Mouse (Mus musculus) T-cell, adult 2 months (primary cell): ENCODE results near the gene Zan.
A peak's percentile ranks its signal among the peaks of the same experiment; 100 is the strongest.

Experiments
- DNase-seq: peaks from one replicate; pipeline ENCODE4 v3.0.0; 2022; ENCODE audit warnings: low spot score

The Zan gene

GRCm38 (mm10) chr5:137476964-137477363, at the start of gene Zan:
TSS of gene Zan (minus strand) at chr5:137477064.
- DNase-seq: no peak

DNA sequence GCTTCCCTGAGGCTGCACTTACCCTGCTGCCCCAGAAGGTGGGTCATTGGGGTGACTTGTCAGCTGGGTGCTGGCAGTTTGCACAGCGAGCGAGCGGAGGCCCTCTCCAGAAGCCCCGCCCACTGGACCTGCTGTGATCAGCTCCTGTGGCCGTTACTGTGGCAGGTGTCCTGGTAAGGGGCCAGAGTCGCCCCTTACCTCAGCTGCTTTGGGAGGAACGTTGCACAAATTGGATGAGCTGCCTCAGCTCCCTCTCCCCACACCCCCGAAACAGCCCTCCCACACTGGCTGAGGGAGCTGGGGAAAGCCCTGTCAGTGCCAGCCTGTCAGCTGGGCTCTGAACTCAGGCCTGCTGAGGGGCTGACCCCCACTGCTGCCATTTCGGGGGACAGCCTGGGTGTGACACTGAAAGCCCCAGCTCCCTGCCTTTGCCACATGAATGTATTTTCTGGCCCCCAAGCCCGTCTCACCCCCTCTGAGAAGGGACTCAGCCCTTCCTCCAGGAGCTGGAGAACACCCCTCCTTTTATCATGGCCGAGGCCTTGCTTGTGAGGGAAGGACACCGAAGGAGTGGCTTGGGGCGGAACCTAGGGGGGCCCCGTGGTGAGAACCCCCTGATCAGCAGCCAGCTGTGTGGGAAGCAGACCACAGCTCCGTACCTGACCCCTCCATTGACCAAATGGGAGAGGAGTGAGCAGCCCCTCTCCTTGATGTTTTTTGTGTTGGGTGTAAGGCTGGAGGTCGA, 49.5 kb upstream of the Zan start:
- no peak for DNase-seq

GRCm38 (mm10) chr5:137525511-137525910, 48.6 kb upstream of the Zan start:
- DNase-seq: no peak

GRCm38 (mm10) chr5:137524671-137525070, 47.8 kb upstream of the Zan start:
- no peak for DNase-seq

DNA sequence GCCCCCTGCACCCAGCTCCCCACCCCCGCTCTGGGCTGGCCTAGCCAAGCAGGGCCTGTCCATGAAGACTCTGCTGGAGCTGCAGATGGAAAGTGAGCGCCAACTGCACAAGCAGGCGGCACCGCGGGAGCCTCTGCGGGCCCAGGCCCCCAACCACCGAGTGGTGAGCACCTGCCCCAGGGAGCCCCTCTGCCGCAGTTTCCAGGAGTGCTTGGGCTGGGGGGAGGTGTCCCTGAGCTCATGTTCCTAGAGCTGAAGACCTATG, 47.3 kb upstream of the Zan start:
- DNase-seq: no peak

DNA sequence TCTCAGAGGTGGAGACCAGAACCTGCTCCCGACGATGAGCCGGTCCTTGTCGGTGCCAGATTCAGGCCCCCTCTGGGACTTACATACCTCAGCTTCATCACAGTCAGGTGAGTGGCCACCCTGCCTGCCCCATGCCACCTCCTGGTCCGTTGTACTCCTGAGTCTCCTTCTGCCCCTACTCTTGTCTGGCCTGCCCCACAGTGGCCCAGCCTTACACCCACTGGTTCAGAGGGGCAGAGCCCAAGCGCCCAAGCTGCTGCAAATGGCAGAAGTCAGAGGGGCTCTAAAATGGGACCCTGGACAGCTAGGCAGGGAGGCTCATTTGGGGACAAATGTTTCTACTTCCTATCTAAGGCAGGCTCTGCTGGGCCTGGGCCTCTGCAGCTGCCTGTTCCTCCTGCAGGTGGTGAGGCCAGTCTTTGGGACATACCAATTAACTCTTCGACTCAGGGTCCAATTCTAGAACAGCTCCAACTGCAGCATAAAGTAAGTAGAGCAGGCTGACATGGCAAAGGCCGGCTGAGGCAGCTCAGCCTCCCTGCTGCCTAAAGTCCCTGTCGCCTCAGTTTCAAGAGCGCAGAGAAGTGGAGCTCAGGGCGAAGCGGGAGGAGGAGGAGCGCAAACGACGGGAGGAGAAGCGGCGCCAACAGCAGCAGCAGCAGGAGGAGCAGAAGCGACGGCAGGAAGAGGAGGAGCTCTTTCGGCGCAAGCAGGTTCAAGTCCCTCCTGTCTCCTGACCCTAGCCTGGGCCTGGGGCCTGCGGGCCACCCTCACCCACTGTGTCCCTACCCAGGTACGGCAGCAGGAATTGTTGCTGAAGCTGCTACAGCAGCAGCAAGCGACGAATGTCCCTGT, 46.8 kb upstream of the Zan start:
- DNase-seq: no peak

GRCm38 (mm10) chr5:137522711-137523110, 45.8 kb upstream of the Zan start:
- DNase-seq: no peak

DNA sequence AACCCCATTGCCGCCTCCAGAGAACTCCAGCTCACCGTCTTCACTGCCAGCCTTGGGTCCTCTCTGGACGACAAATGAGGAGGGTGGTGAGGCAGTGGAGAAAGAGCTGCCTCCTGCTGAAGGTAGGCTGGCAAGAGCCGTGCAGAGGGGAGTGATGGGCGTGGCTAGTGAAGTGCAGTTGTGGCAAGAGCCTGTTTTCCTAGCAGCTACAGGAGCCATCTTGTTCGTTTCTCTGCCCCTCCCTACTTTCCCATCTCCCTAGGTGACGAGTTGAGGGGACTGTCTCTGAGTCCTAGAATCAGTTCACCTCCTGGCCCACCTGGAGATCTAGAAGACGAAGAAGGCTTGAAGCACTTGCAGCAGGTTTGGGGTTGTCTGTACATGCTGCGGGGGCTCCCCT, 45.0 kb upstream of the Zan start:
- no peak for DNase-seq

DNA sequence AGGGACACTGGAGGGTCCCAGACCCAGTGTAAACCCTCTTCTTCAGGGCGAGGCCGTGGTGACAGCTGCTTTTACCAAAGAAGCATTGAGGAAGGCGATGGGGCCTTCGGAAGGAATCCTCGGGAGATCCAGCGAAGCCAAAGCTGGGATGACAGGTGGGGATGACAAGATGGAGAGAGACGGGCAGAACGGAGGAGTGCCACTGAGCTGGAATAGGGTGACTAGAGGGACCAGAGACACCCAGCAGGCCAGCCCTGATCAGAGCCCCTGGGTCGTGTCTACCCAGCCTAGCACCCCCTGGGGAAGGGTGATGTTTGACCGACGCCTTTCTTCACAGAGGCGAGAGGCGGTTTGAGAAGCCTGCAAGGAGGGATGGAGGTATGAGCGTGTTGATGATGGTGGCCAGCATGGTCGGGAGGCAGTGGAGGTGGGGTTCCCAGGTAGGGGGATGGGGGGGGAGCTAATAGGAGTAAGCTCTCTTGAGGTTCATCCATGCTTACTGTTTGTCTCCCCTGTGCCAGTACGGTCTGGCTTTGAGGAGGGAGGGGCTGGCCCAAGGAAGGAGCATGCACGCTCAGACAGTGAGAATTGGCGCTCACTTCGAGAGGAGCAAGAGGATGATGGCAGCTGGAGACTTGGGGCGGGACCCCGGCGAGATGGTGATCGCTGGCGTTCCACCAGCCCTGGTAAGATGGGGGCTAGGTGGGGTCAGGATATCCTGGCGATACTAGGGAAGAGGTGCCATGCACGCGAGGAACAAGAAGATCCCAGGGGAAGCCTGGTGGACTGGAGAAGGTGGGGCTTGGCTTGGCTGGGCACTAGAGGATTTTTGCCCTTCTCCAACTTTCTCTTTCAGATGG, 43.1 kb upstream of the Zan start:
- DNase-seq: no peak

- no peak for DNase-seq
Measured at GRCm38 (mm10) chr5:137518436-137518835, 41.6 kb upstream of the Zan start, which contains the start of gene Gigyf1. TSS of gene Gigyf1 (plus strand) at chr5:137518548.

DNA sequence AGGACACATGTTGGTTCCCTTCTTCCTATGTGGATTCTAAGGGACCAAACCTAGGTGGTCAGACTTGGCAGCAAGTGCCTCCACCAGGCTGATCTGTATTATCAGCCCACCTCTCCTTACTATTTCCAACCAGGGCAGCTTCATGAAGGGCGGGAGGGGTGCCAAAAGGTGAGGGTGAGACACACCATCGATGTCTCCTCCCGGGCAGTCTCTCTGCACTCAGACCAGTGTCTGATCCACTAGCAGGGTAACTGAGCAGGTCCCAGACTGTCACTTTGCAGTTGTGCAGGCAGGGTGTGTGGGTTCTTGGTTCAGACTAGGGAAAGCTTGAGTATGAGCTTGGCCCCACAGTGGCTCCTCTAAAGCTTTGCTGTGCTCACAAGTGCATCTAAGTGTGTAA, 37.9 kb upstream of the Zan start:
- no peak for DNase-seq

- DNase-seq: no peak
Measured at GRCm38 (mm10) chr5:137513951-137514721, 37.3 kb upstream of the Zan start.

DNA sequence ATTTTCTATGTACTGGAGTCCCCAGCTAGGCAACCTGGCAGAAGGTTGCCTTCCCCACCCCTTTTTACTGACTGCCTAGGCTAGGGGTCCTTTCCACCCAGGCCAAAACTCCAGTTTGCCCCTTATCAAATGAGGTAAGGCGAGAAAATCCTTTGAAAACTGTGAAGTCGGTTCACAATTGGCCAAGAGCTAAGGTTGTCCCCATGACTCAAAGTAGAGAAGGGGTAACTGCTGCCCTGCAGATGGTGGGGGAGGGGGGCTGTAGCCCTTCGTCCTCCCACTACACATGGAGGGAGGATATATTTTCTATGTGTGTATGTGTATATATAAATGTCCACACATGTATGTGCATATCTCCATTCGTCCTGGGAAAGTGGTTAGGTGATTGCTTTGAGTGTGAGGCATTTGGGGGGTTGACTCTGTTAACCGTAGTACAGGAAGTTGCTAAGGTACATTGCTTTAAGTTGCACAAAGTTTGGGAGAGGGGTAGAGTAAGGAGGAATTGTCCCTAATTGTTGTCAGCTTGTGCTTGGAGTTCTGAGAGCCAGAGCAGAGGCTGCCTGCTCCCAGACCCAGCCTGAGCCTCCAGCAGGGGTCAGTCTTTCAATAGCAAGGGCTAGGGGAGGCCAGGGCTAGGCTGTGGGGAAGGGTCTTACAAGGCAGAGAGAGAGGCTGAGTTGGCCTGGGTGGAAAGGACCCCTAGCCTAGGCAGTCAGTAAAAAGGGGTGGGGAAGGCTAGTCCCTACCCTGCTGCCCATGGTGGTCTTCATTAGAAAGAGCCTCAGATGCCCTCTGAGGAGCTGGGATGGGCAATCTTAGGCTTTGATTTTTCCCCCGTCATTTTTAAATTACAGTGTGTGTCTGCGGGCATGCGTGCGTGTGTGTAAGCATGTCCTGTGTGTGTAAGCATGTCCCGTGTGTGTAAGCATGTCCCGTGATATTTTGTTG, 36.3 kb upstream of the Zan start:
- DNase-seq: no peak

- no peak for DNase-seq
Measured at GRCm38 (mm10) chr5:137511706-137512105, 34.8 kb upstream of the Zan start.

DNA sequence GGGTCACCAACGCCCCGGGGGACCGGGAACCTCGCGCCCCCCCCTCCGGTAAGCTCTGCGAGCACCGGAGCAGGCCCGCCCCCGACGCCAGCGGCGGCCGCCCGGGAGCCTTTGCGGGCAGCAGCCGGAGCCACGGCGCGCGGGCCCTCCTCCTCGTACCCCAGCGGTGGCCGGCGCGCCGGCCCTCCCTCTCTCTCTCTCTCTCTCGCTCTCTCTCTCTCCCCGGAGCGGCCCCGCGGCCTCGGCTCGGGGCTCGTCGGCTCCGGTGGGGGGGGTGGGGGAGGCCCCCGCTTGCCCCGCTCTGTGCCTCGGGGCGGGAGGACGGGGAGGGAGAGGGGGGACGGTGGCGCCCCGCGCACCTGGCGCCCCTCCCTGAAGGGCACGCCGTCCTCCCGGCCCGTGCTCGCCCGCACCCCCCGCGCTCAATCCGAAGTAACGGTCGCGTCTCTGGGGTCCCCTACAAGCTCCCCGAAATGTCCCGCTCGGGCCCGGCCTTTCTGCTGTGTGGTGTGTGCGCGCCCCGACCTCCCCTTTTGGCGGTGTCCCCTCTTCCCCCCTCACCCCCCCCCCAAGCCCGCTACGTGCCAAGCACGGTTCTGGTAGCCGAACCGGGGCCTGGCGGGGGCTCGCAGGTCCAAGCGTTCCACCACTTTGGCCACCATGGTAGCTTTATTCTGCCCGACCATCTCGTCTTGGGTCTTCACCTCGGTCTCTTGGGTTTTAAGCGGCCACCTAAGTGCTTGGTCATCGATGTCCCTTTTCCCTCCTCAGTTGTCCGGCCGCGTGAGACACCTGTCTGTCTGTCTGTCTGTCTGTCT, 33.9 kb upstream of the Zan start:
- DNase-seq: no peak

GRCm38 (mm10) chr5:137510014-137510501, 33.2 kb upstream of the Zan start:
- DNase-seq: peak; percentile 73

DNA sequence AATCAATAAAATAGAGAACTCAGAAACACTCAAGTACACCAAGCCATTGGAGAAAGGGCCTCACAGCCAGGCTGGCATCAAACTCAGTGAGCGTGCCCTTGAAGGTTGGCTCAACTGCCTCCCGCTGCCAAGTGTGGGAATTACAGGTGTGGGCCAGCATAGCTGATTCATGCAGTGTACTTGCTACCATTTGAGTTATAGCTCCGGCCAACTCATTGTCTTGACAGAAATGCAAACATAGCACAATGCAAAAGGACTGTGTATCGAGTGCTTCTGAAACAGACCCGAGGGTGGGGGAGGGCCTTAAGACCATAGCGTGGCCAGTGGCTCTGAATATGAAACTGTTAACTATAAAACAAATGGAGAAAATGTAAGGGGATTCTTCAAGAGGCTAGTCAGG, 27.2 kb upstream of the Zan start:
- no peak for DNase-seq

- peak; percentile 75 for DNase-seq
Measured at GRCm38 (mm10) chr5:137502667-137503110, 25.8 kb upstream of the Zan start.
